Mouse (Mus musculus) myocyte (in vitro differentiated cells): ENCODE results near the gene Tigit.

Source experiments
- POLR2A ChIP-seq: IDR thresholded peaks from one replicate; pipeline ENCODE4 v1.6.1; 2011; ENCODE audit warnings: low read depth, mild to moderate bottlenecking, control low read depth, moderate library complexity; ENCODE audit not compliant: insufficient read length
- TCF3 ChIP-seq: IDR thresholded peaks from one replicate; pipeline ENCODE4 v1.6.1; 2011; ENCODE audit warnings: low read depth, control low read depth; ENCODE audit not compliant: insufficient read length

DNA sequence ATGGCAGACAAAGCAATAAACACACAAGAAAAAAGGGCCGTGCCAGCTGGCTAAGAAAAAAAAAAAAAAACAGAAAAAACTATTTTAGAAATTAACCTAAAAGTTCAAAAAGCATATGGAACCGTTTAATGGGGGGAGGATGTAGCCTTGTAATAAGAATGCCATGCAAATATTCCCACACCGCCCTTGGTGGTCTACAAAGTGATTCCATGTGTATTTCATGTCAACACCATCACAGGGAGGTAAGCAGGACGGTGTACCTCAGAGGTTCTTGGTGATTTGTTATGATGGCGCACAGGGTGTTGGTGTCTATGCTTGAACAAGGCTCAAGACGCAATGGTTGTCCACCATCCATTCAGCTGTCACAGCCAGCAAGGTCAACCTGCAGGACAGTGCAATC, 46.6 kb downstream of the Tigit start:
- TF ChIP-seq TCF3, result no peak
- no peak for TF ChIP-seq POLR2A
